Mouse (Mus musculus): ENCODE data around the gene Cdc123. TPM values are rescaled to one million over a fixed set of nuclear protein-coding genes. Genes with fewer than 3 reads are reported as not detected.
A peak's percentile ranks its signal among the peaks of the same experiment; 100 is the strongest.
"Not testable (repeated sequence)": the region's sequence is repeated elsewhere in the genome, so short reads cannot be mapped to it uniquely, and the experiment has no call there.

The Cdc123 gene
- polyA plus RNA-seq, 1 experiment from 2014 or later, result 297 TPM

DNA sequence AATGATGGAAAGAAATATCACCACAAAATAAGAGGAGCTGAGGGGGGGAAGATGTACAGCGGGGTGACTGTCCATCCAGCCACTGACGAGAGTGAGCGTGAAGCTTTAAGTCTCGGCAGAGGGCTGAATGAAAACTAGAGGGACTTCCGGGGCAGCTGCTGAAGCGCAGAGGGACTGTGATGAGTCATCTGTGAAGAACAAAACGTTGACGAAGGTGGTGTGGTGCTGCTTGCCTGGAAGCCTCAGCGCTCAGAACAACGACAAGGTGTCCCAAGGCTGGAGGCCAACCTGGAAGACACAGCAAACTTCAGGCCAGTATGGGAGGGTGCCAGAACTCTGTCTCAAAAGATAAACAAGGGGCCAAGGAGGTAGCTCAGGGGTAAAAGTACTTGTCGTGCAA lies 4.1 kb downstream of the Cdc123 start:
- no peak overlapping the region for H3K9ac ChIP-seq
- peaks cover 34% of the 10 kb centered on the region for H3K36me3 ChIP-seq
- 94% methylated on average over 11 of the region's 11 CpGs for WGBS

DNA sequence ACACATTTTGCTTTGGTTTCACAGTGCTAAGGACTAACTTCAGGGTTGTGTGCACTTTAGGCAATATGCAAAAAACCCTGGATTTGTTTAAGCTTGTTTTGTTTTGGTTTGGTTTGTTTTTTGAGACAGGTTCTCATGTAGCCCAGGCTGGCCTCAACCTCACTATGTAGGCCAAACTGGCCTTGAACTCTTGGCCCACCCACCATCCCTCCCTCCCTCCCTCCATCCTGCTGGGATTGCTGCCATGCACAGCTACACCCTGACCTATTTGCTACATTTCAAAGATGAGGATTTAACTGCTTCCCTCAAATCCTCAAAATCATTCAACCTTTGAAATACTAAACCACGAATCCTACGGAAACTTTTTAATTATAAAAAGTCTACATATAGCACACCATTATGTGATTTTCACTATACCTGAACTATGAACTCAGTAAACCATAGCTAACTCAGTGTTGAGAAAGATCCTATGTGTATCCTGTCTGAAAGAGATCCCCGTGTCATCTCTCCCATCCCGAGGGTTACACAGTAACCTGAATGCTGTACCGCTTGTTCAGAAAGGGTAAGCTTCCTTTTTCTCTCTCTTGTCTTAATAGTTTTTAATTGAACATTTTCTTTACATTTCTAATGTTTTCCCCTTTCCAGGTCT lies 19.6 kb downstream of the Cdc123 start:
- Histone ChIP-seq H3K4me3 (replicated peaks) (no peak overlapping the region), H3K4me2 (no peak overlapping the region), H3K4me1 (no peaks in the 10 kb centered on the region), H3K9ac (no peak overlapping the region), H3K36me3 (peaks cover 24% of the 10 kb centered on the region), H3K9me3 (no peaks in the 10 kb centered on the region), H3K27ac (no peak overlapping the region), H3K27me3 (replicated peaks) (no peaks in the 10 kb centered on the region)
- ATAC-seq (ENCODE audit: insufficient read depth, low FRiP score, low read depth), result no peak
- 94% methylated on average over 5 of the region's 5 CpGs for WGBS

More for the DNA sequence above, 4.1 kb downstream of the Cdc123 start:
- H3K27ac ChIP-seq, result no peak overlapping the region
- peaks cover under 1% of the 10 kb centered on the region; the same call in 1 of the 2 replicates for H3K4me1 ChIP-seq
- H3K27me3 ChIP-seq (replicated peaks), result no peaks in the 10 kb centered on the region
- ATAC-seq (ENCODE audit: insufficient read depth, low FRiP score, low read depth), result no peak
- H3K4me2 ChIP-seq, result no peak overlapping the region
- H3K4me3 ChIP-seq (replicated peaks), result no peak overlapping the region
- no peaks in the 10 kb centered on the region for H3K9me3 ChIP-seq

DNA sequence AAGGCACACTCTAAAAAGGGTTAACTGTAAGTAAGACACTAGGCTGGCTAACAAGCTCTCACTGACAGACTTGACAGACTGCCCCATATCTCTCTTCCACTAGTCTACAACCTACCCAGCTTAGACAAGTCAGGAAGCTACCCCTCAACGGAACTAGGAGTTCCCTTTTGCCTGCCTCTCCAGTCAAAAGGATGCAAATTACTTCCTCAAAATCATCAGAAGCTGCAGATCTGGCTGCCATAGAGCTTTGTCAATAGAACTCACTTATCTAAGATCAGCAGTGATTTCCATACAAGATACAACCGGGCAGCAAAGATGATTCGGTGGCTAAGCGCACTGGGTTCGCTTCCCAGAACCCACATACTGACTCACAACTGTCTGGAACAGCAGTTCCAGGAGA lies 20.3 kb downstream of the Cdc123 start:
- no peaks in the 10 kb centered on the region for H3K9me3 ChIP-seq
- 84% methylated on average over 5 of the region's 5 CpGs for WGBS
- no peak overlapping the region for H3K4me3 ChIP-seq (replicated peaks)
- no peak overlapping the region for H3K9ac ChIP-seq
- H3K4me1 ChIP-seq, result no peaks in the 10 kb centered on the region
- no peak overlapping the region for H3K4me2 ChIP-seq
- ATAC-seq (ENCODE audit: insufficient read depth, low FRiP score, low read depth), result no peak
- no peaks in the 10 kb centered on the region for H3K27me3 ChIP-seq (replicated peaks)
- peaks cover 30% of the 10 kb centered on the region for H3K36me3 ChIP-seq
- H3K27ac ChIP-seq, result no peak overlapping the region

DNA sequence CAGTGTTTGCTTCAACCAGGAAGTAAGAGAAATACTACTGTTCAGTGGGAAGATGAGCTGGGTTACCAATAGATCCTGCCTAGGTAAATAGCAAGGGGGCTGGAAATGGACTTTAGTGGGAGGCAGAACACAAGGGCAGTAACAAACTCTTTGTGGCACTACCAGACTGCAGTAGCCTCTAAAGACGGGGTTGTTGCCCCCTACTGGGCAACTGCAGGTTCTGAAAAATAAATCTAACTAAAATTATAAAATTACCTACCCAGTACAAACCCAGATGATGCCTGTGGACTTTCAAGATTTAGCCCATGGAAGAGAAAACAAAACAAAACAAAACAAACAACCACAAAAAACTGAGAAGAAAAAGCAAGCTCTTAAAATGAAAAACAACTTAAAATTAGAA lies 20.8 kb downstream of the Cdc123 start:
- Histone ChIP-seq H3K4me2 (no peak overlapping the region), H3K4me1 (no peaks in the 10 kb centered on the region), H3K9ac (no peak overlapping the region), H3K27me3 (replicated peaks) (no peaks in the 10 kb centered on the region), H3K9me3 (no peaks in the 10 kb centered on the region), H3K4me3 (replicated peaks) (no peak overlapping the region), H3K36me3 (peaks cover 33% of the 10 kb centered on the region), H3K27ac (no peak overlapping the region)
- ATAC-seq (ENCODE audit: insufficient read depth, low FRiP score, low read depth), result no peak
- 19% methylated on average over 1 of the region's 1 CpGs for WGBS

DNA sequence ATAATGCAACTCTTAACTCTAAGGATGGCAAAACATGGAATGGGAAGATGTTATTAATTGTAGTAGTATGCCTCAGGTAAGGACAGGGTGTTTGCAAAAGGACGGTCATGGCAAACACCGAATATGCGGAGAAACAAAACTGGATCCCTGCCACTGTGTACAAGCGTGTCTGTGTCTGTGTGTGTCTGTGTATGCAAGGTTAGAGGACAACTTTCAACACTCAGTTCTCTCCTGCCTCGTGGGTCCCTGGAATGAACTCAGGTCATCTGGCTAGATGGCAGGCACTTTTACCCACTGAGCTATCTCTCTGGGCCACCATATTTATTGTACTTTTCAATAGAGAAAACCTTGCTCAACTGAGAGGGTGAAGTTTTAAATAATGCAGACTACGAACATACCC lies 22.5 kb downstream of the Cdc123 start:
- 95% methylated on average over 6 of the region's 6 CpGs for WGBS
- Histone ChIP-seq H3K27me3 (replicated peaks) (no peaks in the 10 kb centered on the region), H3K9ac (no peak overlapping the region), H3K4me2 (no peak overlapping the region), H3K36me3 (peaks cover 36% of the 10 kb centered on the region), H3K4me3 (replicated peaks) (no peak overlapping the region), H3K27ac (no peak overlapping the region), H3K4me1 (no peaks in the 10 kb centered on the region), H3K9me3 (no peaks in the 10 kb centered on the region)
- no peak for ATAC-seq (ENCODE audit: insufficient read depth, low FRiP score, low read depth)

DNA sequence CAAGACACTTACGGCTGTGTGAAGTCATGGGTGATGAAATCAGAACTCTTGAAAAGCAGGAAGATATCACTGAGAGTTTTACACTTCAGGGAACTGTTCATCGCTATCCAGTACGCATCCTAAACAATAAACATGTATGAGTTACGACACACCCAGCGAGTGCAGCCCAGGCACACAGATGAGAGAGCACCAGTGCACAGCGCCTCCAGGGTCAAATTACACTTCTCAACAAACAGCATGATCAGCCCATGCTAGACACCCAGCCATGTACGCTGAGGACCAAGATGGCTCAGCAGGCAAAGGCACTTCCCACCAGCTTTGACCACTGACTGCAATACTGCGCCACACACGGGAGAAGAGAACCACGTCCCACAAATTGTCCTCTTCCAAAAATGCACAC lies 23.7 kb downstream of the Cdc123 start:
- H3K4me1 ChIP-seq, result no peaks in the 10 kb centered on the region
- no peak overlapping the region for H3K9ac ChIP-seq
- no peaks in the 10 kb centered on the region for H3K9me3 ChIP-seq
- WGBS, result 92% methylated on average over 10 of the region's 10 CpGs
- H3K27me3 ChIP-seq (replicated peaks), result no peaks in the 10 kb centered on the region
- no peak for ATAC-seq (ENCODE audit: insufficient read depth, low FRiP score, low read depth)
- peaks cover 37% of the 10 kb centered on the region for H3K36me3 ChIP-seq
- H3K4me3 ChIP-seq (replicated peaks), result no peak overlapping the region
- H3K27ac ChIP-seq, result no peak overlapping the region
- H3K4me2 ChIP-seq, result no peak overlapping the region

DNA sequence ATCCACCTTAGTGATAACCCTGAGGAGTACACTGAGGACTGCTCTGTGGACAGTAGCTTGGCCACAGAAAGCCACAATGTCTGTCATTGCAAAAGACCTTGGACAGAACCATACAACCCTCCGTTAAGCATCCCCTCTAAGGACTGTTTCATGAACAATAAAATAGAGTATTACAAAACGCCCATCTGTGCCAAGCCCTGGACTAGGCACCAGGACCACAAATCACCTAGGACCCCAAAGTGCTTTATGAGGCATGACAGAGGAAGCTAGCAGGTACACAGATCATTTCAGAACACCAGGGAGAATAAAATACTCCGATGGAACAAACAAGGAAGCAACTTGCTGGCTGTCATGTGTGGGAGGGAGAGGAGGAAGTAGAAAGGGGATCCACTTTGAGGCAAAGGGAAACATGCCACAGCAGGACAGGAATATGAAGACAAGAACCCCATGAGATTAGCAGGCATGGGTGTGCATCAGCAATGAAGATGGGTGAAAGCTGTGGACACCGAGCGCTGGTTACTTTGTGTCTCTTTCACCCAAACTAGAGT lies 33.7 kb downstream of the Cdc123 start:
- Histone ChIP-seq H3K27me3 (replicated peaks) (no peaks in the 10 kb centered on the region), H3K9me3 (no peaks in the 10 kb centered on the region), H3K4me3 (replicated peaks) (no peak overlapping the region), H3K27ac (no peak overlapping the region), H3K4me1 (no peaks in the 10 kb centered on the region), H3K36me3 (peaks cover 13% of the 10 kb centered on the region; the same call in 1 of the 2 replicates), H3K4me2 (no peak overlapping the region), H3K9ac (no peak overlapping the region)
- ATAC-seq (ENCODE audit: insufficient read depth, low FRiP score, low read depth), result no peak
- 90% methylated on average over 5 of the region's 5 CpGs for WGBS

DNA sequence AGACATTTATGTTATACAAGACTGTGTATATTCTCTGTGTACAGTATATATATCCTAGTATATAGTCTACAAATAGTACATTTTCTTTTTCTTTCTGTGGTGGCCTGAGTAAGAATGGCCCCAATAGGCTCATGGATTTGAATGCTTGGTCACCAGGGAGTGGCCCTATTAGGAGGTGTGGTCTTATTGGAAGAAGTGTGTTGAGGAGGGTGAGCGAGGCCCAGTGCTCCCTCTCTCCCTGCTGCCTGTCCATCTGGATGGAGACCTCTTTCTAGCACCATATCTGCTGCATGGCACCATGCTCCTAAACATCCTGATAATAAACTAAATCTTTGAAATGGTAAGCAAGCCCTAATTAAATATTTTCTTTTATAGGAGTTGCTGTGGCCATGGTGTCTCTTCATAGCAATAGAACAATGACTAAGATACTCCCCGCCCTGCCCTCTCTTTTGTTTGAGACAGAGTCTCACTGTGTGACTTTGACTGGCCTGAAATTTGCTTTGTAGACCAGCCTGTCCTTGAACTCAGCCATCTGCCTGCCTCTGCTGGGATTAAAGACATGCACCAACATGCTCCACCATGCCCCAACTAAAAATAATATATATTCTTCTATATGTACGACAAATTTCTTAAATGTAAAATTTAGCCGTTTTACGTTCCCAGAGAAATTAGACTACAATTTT lies 34.8 kb downstream of the Cdc123 start:
- Histone ChIP-seq H3K4me3 (replicated peaks) (no peak overlapping the region), H3K9ac (no peak overlapping the region), H3K27me3 (replicated peaks) (no peaks in the 10 kb centered on the region), H3K4me2 (no peak overlapping the region), H3K36me3 (peaks cover 13% of the 10 kb centered on the region; the same call in 1 of the 2 replicates), H3K4me1 (no peaks in the 10 kb centered on the region), H3K9me3 (no peaks in the 10 kb centered on the region), H3K27ac (no peak overlapping the region)
- 91% methylated on average over 5 of the region's 5 CpGs for WGBS
- ATAC-seq (ENCODE audit: insufficient read depth, low FRiP score, low read depth), result no peak

DNA sequence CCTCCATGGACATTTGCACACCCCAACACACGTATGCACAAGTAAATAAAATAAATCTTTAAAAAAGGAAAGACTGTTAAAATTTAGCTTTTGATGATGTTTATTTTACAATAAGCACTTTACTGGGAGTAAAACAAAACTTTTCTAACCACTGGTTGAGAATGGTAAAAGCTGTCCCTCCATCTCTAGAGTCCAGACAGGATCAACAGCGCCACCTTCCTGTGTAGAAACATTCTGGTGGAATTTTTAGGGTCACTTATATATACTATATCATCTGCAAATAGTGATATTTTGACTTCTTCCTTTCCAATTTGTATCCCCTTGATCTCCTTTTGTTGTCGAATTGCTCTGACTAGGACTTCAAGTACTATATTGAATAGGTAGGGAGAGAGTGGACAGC lies 38.8 kb downstream of the Cdc123 start:
- not testable (repeated sequence) for H3K4me3 ChIP-seq (replicated peaks); H3K27ac ChIP-seq; ATAC-seq (ENCODE audit: insufficient read depth, low FRiP score, low read depth); H3K27me3 ChIP-seq (replicated peaks); H3K9ac ChIP-seq; H3K9me3 ChIP-seq; H3K4me2 ChIP-seq; H3K4me1 ChIP-seq
- H3K36me3 ChIP-seq, result peaks cover 10% of the 10 kb centered on the region
- 80% methylated on average over 3 of the region's 3 CpGs for whole genome bisulfite sequencing

DNA sequence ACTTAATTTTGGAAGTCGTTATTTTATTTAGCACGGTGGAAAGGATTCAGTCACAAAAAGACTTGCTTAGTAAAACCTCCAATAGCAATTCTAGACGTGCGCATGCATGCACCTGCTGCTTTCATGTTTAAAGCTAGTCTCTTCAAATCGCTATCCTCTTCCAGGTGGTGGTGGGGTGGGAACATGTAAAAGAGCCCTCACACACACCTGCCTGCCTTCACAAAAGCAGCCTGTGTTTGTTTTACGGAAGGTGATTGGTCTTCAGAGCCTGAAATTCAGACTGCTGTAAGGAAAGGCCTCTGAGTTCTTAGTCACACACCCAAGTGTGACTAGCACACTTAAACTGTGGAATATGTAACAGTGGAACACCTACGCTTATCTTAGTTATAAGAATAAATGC lies 39.7 kb downstream of the Cdc123 start:
- no peak overlapping the region for H3K4me3 ChIP-seq (replicated peaks)
- H3K27me3 ChIP-seq (replicated peaks), result no peaks in the 10 kb centered on the region
- H3K4me1 ChIP-seq, result no peaks in the 10 kb centered on the region
- ATAC-seq (ENCODE audit: insufficient read depth, low FRiP score, low read depth), result no peak
- peaks cover 8% of the 10 kb centered on the region for H3K36me3 ChIP-seq
- H3K27ac ChIP-seq, result no peak overlapping the region
- 88% methylated on average over 7 of the region's 7 CpGs for WGBS
- H3K9me3 ChIP-seq, result no peaks in the 10 kb centered on the region
- no peak overlapping the region for H3K9ac ChIP-seq
- H3K4me2 ChIP-seq, result no peak overlapping the region

DNA sequence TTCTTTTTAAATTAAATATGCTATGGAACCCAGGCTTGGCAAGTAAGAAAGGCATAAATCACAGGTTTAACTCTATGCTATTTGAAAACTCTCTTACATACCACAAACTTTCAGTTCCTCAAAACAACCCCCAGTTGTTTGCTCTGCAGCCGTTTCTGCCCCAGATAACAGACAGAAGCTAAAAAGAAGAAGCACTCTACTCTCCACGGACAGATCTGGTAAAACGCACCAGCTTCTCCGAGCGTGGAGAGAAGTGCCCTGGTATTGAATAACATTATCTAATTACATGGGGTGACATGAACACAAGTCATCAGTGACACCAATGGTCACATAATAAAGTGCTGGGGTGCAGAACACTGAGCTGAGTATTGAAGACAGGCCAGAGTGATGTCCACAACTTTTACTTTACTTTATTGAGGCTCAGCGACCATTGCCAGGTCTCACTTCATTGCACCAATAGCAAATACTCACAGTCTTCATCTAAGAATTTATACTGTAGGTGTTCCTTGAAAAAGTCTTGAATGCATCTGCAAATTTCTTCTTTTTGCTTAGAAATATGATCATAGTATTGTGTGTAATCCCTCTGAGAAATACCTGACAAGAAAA lies 40.4 kb downstream of the Cdc123 start:
- Histone ChIP-seq H3K27me3 (replicated peaks) (no peaks in the 10 kb centered on the region), H3K4me3 (replicated peaks) (no peak overlapping the region), H3K27ac (no peak overlapping the region), H3K9me3 (no peaks in the 10 kb centered on the region), H3K36me3 (peaks cover 8% of the 10 kb centered on the region), H3K4me1 (no peaks in the 10 kb centered on the region), H3K4me2 (no peak overlapping the region), H3K9ac (no peak overlapping the region)
- WGBS, result 87% methylated on average over 6 of the region's 6 CpGs
- no peak for ATAC-seq (ENCODE audit: insufficient read depth, low FRiP score, low read depth)

DNA sequence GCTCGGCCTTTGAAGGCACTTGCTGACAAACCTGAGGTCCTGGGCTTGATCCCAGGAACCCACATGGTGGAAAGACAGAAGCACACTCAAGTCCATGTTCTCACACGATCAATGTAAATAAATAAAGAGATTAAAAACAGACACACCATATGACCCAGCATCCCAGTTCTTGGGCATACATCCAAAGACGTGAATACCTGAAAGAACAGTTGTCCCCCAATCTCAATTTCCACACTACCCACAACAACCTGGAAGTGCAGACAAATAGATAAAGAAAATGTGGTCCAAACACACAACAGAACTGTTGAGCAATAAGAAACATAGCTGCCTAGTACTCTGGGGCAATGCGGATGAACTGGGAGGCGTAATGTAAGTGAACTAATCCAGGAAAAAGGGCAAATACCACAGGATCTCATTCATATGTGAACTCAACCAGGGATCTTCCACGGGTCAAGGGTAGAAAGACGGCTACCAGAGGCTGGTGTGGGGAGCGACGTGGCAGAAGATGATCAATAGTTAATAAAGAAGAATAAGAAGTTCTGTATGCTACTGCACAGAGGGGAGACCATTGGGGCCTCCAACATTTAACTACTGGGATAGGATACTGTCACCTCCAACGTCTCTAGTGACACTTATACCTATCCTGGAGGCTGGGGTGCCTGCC lies 42.9 kb downstream of the Cdc123 start:
- ATAC-seq (ENCODE audit: insufficient read depth, low FRiP score, low read depth), result no peak
- peak overlapping the region; percentile 63 for H3K27ac ChIP-seq

More for the DNA sequence above, 42.9 kb downstream of the Cdc123 start:
- Histone ChIP-seq H3K27me3 (replicated peaks) (no peaks in the 10 kb centered on the region), H3K4me3 (replicated peaks) (no peak overlapping the region), H3K36me3 (peaks cover 15% of the 10 kb centered on the region), H3K4me1 (no peaks in the 10 kb centered on the region), H3K9ac (no peak overlapping the region), H3K9me3 (no peaks in the 10 kb centered on the region), H3K4me2 (no peak overlapping the region)
- WGBS, result 86% methylated on average over 10 of the region's 10 CpGs

Measured in stomach, embryonic 15.5 days (tissue).